Mouse (Mus musculus): ENCODE measurements around the gene Casd1.

- TF ChIP-seq CTCF (IDR thresholded peaks at IDR 0.05; ENCODE audit: low read depth, low read length) (no peak), POLR2AphosphoS5 (IDR thresholded peaks at IDR 0.05; ENCODE audit: insufficient replicate concordance, low read depth, low read length) (no peak), GATA1 (IDR thresholded peaks at IDR 0.05; ENCODE audit: borderline replicate concordance, low read length) (no peak)
These were observed 41.4 kb downstream of the Casd1 start for GRCm38 (mm10) chr6:4642068-4642467.
